Mouse (Mus musculus): ENCODE measurements around the gene Abr. TPM values are rescaled to one million over a fixed set of nuclear protein-coding genes. Genes with fewer than 3 reads are reported as not detected.
A peak's percentile ranks its signal among the peaks of the same experiment; 100 is the strongest.

Gene Abr
- polyA plus RNA-seq, 1 experiment from 2014 or later, result 32.3 TPM

DNA sequence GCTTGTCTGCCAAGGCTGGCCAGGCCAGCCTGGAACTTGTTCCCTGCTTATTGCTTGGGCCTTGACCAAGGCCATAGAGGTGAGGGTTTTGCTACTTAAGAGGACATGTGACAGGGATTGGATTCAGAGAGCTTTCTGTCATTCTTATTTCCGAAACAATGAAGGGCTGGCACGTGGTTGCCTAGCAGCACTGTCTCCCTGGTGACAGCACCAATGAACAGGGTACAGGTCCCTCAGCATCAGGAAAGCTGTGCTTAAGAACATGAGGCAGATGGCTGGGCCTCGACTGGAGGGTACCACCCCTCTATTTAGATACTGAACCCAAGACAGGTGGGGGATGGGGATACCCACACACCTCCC lies 171.9 kb downstream of the Abr start:
- no peak overlapping the region for H3K4me2 ChIP-seq (replicated peaks; ENCODE audit: low read depth)
- no peaks in the 10 kb centered on the region for H3K9me3 ChIP-seq (ENCODE audit: control insufficient read depth)
- H3K9ac ChIP-seq (ENCODE audit: low read depth, low read length), result no peak overlapping the region
- WGBS, result 50% methylated on average over 3 of the region's 3 CpGs
- ATAC-seq, result no peak
- H3K4me3 ChIP-seq (ENCODE audit: low read depth, low read length), result no peak overlapping the region
- H3K4me1 ChIP-seq (replicated peaks; ENCODE audit: control insufficient read depth, insufficient read depth, low read length), result peaks cover 5% of the 10 kb centered on the region; the same call in 1 of the 2 replicates
- H3K27me3 ChIP-seq (replicated peaks; ENCODE audit: control insufficient read depth, insufficient read depth, low read length), result no peaks in the 10 kb centered on the region
- TF ChIP-seq CTCF (IDR thresholded peaks at IDR 0.05; ENCODE audit: low read depth), result no peak
- H3K36me3 ChIP-seq (ENCODE audit: control insufficient read depth, insufficient read depth), result peaks cover 61% of the 10 kb centered on the region
- H3K27ac ChIP-seq (ENCODE audit: low read depth, low read length), result no peak overlapping the region

DNA sequence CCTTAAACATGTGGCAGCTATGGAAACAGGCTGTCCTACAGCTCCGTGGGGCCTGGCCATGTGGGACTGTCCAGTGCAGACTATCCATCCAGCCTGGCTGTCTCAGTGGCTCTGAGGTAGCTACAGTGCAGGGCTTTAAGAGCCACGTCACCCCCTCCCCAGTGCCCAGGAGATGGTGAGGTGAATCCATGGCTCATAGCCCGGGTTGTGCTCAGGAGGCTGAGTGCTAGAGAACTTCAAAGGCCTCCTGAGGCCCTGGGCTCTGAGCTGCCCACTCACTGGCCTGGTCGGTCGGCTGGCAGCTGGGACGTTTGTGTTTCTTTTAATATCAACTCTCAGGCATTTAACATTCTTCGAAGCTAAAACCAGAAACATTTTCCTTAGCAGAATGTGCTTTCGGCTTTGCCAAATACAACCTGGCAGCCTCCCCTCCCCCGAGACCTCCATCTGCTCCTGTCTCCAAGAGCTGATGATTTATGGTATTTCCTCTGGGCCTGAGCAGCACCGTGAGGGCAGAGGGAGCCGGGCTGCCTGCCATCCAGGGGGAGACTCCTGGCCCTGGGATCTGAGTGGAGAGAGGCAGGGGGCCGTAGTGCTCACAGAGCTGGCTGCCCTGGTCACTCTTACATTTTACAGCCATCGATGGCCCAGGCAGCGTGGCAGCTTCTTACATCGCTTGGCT lies 172.5 kb downstream of the Abr start:
- WGBS, result 42% methylated on average over 15 of the region's 15 CpGs
- Histone ChIP-seq H3K4me3 (ENCODE audit: low read depth, low read length) (no peak overlapping the region), H3K4me1 (replicated peaks; ENCODE audit: control insufficient read depth, insufficient read depth, low read length) (peaks cover 5% of the 10 kb centered on the region; the same call in 1 of the 2 replicates), H3K9me3 (ENCODE audit: control insufficient read depth) (no peaks in the 10 kb centered on the region), H3K9ac (ENCODE audit: low read depth, low read length) (no peak overlapping the region), H3K27me3 (replicated peaks; ENCODE audit: control insufficient read depth, insufficient read depth, low read length) (no peaks in the 10 kb centered on the region), H3K36me3 (ENCODE audit: control insufficient read depth, insufficient read depth) (peaks cover 61% of the 10 kb centered on the region), H3K27ac (ENCODE audit: low read depth, low read length) (no peak overlapping the region), H3K4me2 (replicated peaks; ENCODE audit: low read depth) (no peak overlapping the region)
- ATAC-seq, result no peak
- TF ChIP-seq CTCF (IDR thresholded peaks at IDR 0.05; ENCODE audit: low read depth), result no peak

DNA sequence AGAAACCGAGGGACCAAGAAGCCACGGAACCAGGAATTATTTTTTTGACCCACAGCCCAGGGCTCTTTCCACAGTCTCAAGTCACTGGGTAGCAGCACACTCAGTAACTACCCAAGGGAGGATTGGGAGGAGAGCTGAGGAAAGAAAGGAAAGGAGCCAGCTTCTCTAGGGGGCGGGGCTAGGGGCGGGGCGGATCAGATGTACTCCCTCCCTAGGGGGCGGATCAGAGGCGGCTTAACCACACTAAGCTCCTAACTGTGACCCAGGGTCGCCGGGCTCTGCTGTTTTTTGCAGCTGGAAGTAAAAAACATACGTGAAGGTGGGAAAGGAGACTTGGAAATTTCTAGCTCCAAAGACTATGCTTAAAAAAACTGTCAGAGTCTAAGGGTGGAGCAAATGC lies 175.9 kb downstream of the Abr start:
- H3K9me3 ChIP-seq (ENCODE audit: control insufficient read depth), result no peaks in the 10 kb centered on the region
- H3K27me3 ChIP-seq (replicated peaks; ENCODE audit: control insufficient read depth, insufficient read depth, low read length), result no peaks in the 10 kb centered on the region
- ATAC-seq, result no peak
- 13% methylated on average over 10 of the region's 10 CpGs for WGBS
- H3K9ac ChIP-seq (ENCODE audit: low read depth, low read length), result no peak overlapping the region
- no peak overlapping the region for H3K4me3 ChIP-seq (ENCODE audit: low read depth, low read length)
- no peak for TF ChIP-seq CTCF (IDR thresholded peaks at IDR 0.05; ENCODE audit: low read depth)
- H3K36me3 ChIP-seq (ENCODE audit: control insufficient read depth, insufficient read depth), result peaks cover 72% of the 10 kb centered on the region
- H3K4me2 ChIP-seq (replicated peaks; ENCODE audit: low read depth), result 0 out of 2 replicates have a peak overlapping the region, but pooled peaks have one; percentile 17
- no peak overlapping the region for H3K27ac ChIP-seq (ENCODE audit: low read depth, low read length)
- H3K4me1 ChIP-seq (replicated peaks; ENCODE audit: control insufficient read depth, insufficient read depth, low read length), result peaks cover 5% of the 10 kb centered on the region; the same call in 1 of the 2 replicates

DNA sequence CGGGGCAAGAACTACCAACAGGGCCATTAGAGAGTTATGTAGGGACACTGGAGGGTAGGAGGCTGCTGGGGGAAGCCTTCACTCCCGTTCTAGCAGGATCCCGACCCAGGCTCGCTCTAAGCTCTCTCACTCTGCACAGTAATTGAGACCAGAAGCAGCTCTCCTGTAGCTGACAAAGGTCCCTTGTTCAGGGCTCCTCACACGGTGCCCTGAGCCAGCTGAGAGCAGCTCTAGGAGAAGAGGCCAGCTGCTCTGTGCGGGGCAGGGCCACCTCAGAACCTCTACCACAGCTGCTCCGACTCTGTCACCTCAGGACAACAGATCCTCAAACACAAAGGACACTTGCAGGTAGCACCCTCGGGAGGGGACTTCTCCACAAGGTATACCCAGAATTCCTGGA lies 176.7 kb downstream of the Abr start:
- H3K27me3 ChIP-seq (replicated peaks; ENCODE audit: control insufficient read depth, insufficient read depth, low read length), result no peaks in the 10 kb centered on the region
- no peak overlapping the region for H3K4me2 ChIP-seq (replicated peaks; ENCODE audit: low read depth)
- H3K9ac ChIP-seq (ENCODE audit: low read depth, low read length), result no peak overlapping the region
- no peak for ATAC-seq
- peaks cover 5% of the 10 kb centered on the region; the same call in 1 of the 2 replicates for H3K4me1 ChIP-seq (replicated peaks; ENCODE audit: control insufficient read depth, insufficient read depth, low read length)
- no peak overlapping the region for H3K27ac ChIP-seq (ENCODE audit: low read depth, low read length)
- TF ChIP-seq CTCF (IDR thresholded peaks at IDR 0.05; ENCODE audit: low read depth), result no peak
- H3K9me3 ChIP-seq (ENCODE audit: control insufficient read depth), result no peaks in the 10 kb centered on the region
- no peak overlapping the region for H3K4me3 ChIP-seq (ENCODE audit: low read depth, low read length)
- H3K36me3 ChIP-seq (ENCODE audit: control insufficient read depth, insufficient read depth), result peaks cover 64% of the 10 kb centered on the region
- WGBS, result 65% methylated on average over 8 of the region's 8 CpGs

DNA sequence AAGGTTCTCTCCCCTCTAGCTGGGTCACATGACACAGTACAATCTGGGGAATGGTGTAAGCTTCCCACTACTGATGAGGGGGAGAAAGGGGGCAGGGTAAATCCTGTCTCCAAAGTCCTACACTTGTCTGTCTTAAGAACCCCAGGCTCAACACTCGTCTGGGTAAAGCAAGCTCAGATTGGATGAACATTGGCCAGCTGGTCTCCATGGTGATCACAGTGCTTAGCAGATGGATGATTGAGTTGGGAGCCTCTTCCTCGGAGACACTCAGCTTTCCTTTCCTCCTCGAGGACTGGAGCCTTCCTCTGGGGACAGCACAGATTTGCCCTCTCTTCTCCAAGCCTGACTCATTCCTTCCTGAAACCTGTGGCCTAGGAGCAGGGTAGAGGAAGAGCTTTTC lies 182.4 kb downstream of the Abr start:
- Histone ChIP-seq H3K4me3 (ENCODE audit: low read depth, low read length) (no peak overlapping the region), H3K27ac (ENCODE audit: low read depth, low read length) (no peak overlapping the region), H3K9me3 (ENCODE audit: control insufficient read depth) (no peaks in the 10 kb centered on the region), H3K27me3 (replicated peaks; ENCODE audit: control insufficient read depth, insufficient read depth, low read length) (no peaks in the 10 kb centered on the region), H3K36me3 (ENCODE audit: control insufficient read depth, insufficient read depth) (peaks cover 65% of the 10 kb centered on the region), H3K4me2 (replicated peaks; ENCODE audit: low read depth) (no peak overlapping the region), H3K9ac (ENCODE audit: low read depth, low read length) (no peak overlapping the region), H3K4me1 (replicated peaks; ENCODE audit: control insufficient read depth, insufficient read depth, low read length) (no peaks in the 10 kb centered on the region)
- no peak for ATAC-seq
- TF ChIP-seq CTCF (IDR thresholded peaks at IDR 0.05; ENCODE audit: low read depth), result no peak
- 34% methylated on average over 3 of the region's 3 CpGs for WGBS

DNA sequence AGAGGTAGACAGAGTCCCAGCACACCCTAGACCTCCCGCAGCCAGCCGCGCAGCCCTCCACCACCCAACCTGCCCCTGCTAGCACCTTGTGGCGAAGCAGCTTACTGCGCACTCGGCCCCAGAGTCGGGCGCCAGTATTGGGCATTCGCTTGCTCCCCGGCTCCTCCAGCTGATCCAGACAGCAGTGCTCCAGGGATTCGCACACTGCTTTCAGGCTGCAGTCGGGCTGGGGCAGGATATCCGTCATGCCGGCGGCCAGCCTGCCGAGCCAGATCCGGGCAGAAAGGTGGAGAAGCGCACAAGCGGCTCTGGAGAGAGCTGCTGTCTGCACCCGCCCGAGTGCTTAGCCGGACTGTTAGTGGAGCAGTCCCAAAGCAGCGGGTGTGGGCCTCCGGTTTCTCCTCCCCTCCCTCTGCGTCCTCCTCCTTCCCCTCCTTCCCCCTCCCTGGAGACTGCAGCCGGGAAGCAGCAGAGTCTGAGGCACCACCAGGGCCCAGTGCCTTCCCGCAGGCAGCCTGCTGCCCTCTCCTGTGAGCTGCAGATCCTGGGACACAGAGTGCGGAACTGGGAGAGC lies 185.2 kb downstream of the Abr start:
- Histone ChIP-seq H3K9ac (ENCODE audit: low read depth, low read length) (peak overlapping the region; percentile 34; the same call in 1 of the 2 replicates), H3K27me3 (replicated peaks; ENCODE audit: control insufficient read depth, insufficient read depth, low read length) (no peaks in the 10 kb centered on the region), H3K4me3 (ENCODE audit: low read depth, low read length) (peak overlapping the region; percentile 36), H3K9me3 (ENCODE audit: control insufficient read depth) (no peaks in the 10 kb centered on the region), H3K4me1 (replicated peaks; ENCODE audit: control insufficient read depth, insufficient read depth, low read length) (no peaks in the 10 kb centered on the region), H3K27ac (ENCODE audit: low read depth, low read length) (peak overlapping the region; percentile 60), H3K4me2 (replicated peaks; ENCODE audit: low read depth) (peak overlapping the region; percentile 60), H3K36me3 (ENCODE audit: control insufficient read depth, insufficient read depth) (peaks cover 60% of the 10 kb centered on the region)
- ATAC-seq, result peak; percentile 25; the same call in 1 of the 2 replicates
- peak; percentile 36; the same call in 1 of the 2 replicates for TF ChIP-seq CTCF (IDR thresholded peaks at IDR 0.05; ENCODE audit: low read depth)
- 37% methylated on average over 28 of the region's 28 CpGs for WGBS
